Mouse (Mus musculus) liver, adult 2 months (tissue): ENCODE data around the gene Evx1. TPM values are rescaled to one million over a fixed set of nuclear protein-coding genes. Genes with fewer than 3 reads are reported as not detected.

ENCODE experiments used
- DNase-seq: peaks from one replicate; pipeline ENCODE4 v3.0.0-alpha.2; 2011; ENCODE audit warnings: low read depth, low spot score; ENCODE audit errors: extremely low read depth
- H3K27ac ChIP-seq: fragments of 200-500 bp; replicated peaks from 2 replicates; pipeline ENCODE4 v1.5.1; 2012; ENCODE audit warnings: low read depth, mild to moderate bottlenecking, control low read depth, inconsistent platforms, low read length; ENCODE audit not compliant: insufficient read depth
- H3K27me3 ChIP-seq: fragments of 200-500 bp; 2 replicates; pipeline ENCODE4 v1.6.1; 2012; ENCODE audit warnings: mild to moderate bottlenecking, moderate library complexity, low read length, inconsistent platforms; ENCODE audit not compliant: control insufficient read depth, insufficient read depth
- H3K36me3 ChIP-seq: fragments of 200-500 bp; 2 replicates; pipeline ENCODE4 v1.6.1; 2012; ENCODE audit warnings: low read length, inconsistent platforms; ENCODE audit not compliant: control insufficient read depth, insufficient read depth
- H3K4me1 ChIP-seq: fragments of 200-500 bp; 2 replicates; pipeline ENCODE4 v1.6.1; 2011; ENCODE audit warnings: low read length; ENCODE audit not compliant: control insufficient read depth, insufficient read depth
- H3K4me3 ChIP-seq: fragments of 200-500 bp; 2 replicates; pipeline ENCODE4 v1.5.1; 2011; ENCODE audit warnings: low read depth, mild to moderate bottlenecking, control low read depth, low read length, moderate library complexity; ENCODE audit not compliant: insufficient read depth
- H3K79me2 ChIP-seq: fragments of 200-500 bp; 2 replicates; pipeline ENCODE4 v1.6.1; 2012; ENCODE audit warnings: inconsistent platforms, mild to moderate bottlenecking, low read length, moderate library complexity; ENCODE audit not compliant: control insufficient read depth, insufficient read depth
- H3K9ac ChIP-seq: fragments of 200-500 bp; 2 replicates; pipeline ENCODE4 v1.6.1; 2012; ENCODE audit warnings: low read depth, mild to moderate bottlenecking, control low read depth, inconsistent platforms, low read length
- CTCF ChIP-seq: fragments of 200-500 bp; IDR thresholded peaks from 2 replicates; pipeline ENCODE4 v1.5.1; 2011; ENCODE audit warnings: low read depth, low read length, control low read depth
- POLR2A ChIP-seq: fragments of 200-500 bp; IDR thresholded peaks from 2 replicates; pipeline ENCODE4 v1.6.1; 2011; ENCODE audit warnings: low read length, control low read depth; ENCODE audit not compliant: insufficient read depth; ENCODE audit errors: extremely low read depth
- WGBS: fragments of 180-500 bp; shearing (Covaris S2); methylation state at CpG from one replicate; pipeline ENCODE4 v1.1.7; 2018; 5-methylcytosine and 5-hydroxymethylcytosine counted together
- polyA plus RNA-seq: library from polyadenylated mRNA; depleted of rRNA; stranded (reverse); fragments of >200 nt; gene quantifications from 2 replicates; pipeline ENCODE4 v1.2.3, GENCODE M21; 2012; rRNA removed
- total RNA-seq: library from RNA; depleted of rRNA; stranded (reverse); fragments of >200 nt; gene quantifications from 2 replicates; pipeline ENCODE4 v1.2.3, GENCODE M21; 2014; rRNA removed

The Evx1 gene
- total and polyA plus RNA-seq, 2 experiments: not detected

- no peaks in the 10 kb centered on the region for H3K4me1 ChIP-seq
- no peak overlapping the region for H3K27ac ChIP-seq
- TF ChIP-seq POLR2A (no peak), CTCF (no peak)
- 81% methylated on average over 11 of the region's 11 CpGs for WGBS
- H3K27me3 ChIP-seq: no peaks in the 10 kb centered on the region; the same call in 1 of the 2 replicates
- DNase-seq: no peak
- no peaks in the 10 kb centered on the region for H3K79me2 ChIP-seq
- no peaks in the 10 kb centered on the region for H3K36me3 ChIP-seq
- no peak overlapping the region for H3K9ac ChIP-seq
- H3K4me3 ChIP-seq: no peak overlapping the region
Measured at GRCm38 (mm10) chr6:52366533-52366932, 53.2 kb downstream of the Evx1 start.

- 76% methylated on average over 4 of the region's 4 CpGs for WGBS
- Histone ChIP-seq H3K27ac (no peak overlapping the region), H3K27me3 (no peaks in the 10 kb centered on the region; the same call in 1 of the 2 replicates), H3K9ac (no peak overlapping the region), H3K36me3 (no peaks in the 10 kb centered on the region), H3K4me1 (no peaks in the 10 kb centered on the region), H3K4me3 (no peak overlapping the region), H3K79me2 (no peaks in the 10 kb centered on the region)
- TF ChIP-seq POLR2A: no peak
- DNase-seq: no peak
Measured at GRCm38 (mm10) chr6:52367067-52367466, 53.8 kb downstream of the Evx1 start.

Other genes starting within 250 kb of the Evx1 start
- gene Hoxa1, start 155.2 kb upstream of the Evx1 start, total RNA-seq: 0.13 TPM in 1 of 2 replicates, not detected in the other
- gene Hoxa1, start 155.2 kb upstream of the Evx1 start, polyA plus RNA-seq: 0.10 and 0.18 TPM in 2 replicates
- gene Hoxa2, start 148.7 kb upstream of the Evx1 start, total RNA-seq: 0.09 and 0.40 TPM in 2 replicates
- gene Hoxa2, start 148.7 kb upstream of the Evx1 start, polyA plus RNA-seq: 0.27 and 0.34 TPM in 2 replicates
- 0.09 TPM in 1 of 2 replicates, not detected in the other for gene 5730596B20Rik, start 136.0 kb upstream of the Evx1 start, total RNA-seq
- gene 5730596B20Rik, start 136.0 kb upstream of the Evx1 start, polyA plus RNA-seq: 0.02 TPM in 2 replicates
- 0.28 TPM in 1 of 2 replicates, not detected in the other for gene Hoxa4, start 121.7 kb upstream of the Evx1 start, total RNA-seq
- gene Hoxa4, start 121.7 kb upstream of the Evx1 start, polyA plus RNA-seq: 0.23 and 0.39 TPM in 2 replicates
- 0.28 and 0.40 TPM in 2 replicates for gene Hoxa5, start 108.9 kb upstream of the Evx1 start, total RNA-seq
- 0.10 and 0.16 TPM in 2 replicates for gene Hoxa5, start 108.9 kb upstream of the Evx1 start, polyA plus RNA-seq
- not detected in 2 replicates for gene Hoxa6, start 104.8 kb upstream of the Evx1 start, total RNA-seq
- not detected in 2 replicates for gene Hoxa6, start 104.8 kb upstream of the Evx1 start, polyA plus RNA-seq
- gene Hoxa3, start 100.2 kb upstream of the Evx1 start, total RNA-seq: 0.09 and 0.20 TPM in 2 replicates
- gene Hoxa3, start 100.2 kb upstream of the Evx1 start, polyA plus RNA-seq: 0.20 and 0.42 TPM in 2 replicates
- gene Gm28308, start 100.2 kb upstream of the Evx1 start, total RNA-seq: not detected in 2 replicates
- not detected in 2 replicates for gene Gm28308, start 100.2 kb upstream of the Evx1 start, polyA plus RNA-seq
- 0.13 TPM in 1 of 2 replicates, not detected in the other for gene Hoxa7, start 91.6 kb upstream of the Evx1 start, total RNA-seq
- gene Hoxa7, start 91.6 kb upstream of the Evx1 start, polyA plus RNA-seq: 0.04 TPM in 1 of 2 replicates, not detected in the other
- gene Hoxa9, start 82.4 kb upstream of the Evx1 start, total RNA-seq: not detected in 2 replicates
- gene Hoxa9, start 82.4 kb upstream of the Evx1 start, polyA plus RNA-seq: 0.06 and 0.10 TPM in 2 replicates
- not detected in 2 replicates for gene Hoxa10, start 72.6 kb upstream of the Evx1 start, total RNA-seq
- gene Hoxa10, start 72.6 kb upstream of the Evx1 start, polyA plus RNA-seq: not detected in 2 replicates
- gene Hoxa11, start 67.7 kb upstream of the Evx1 start, total RNA-seq: not detected in 2 replicates
- gene Hoxa11, start 67.7 kb upstream of the Evx1 start, polyA plus RNA-seq: not detected in 2 replicates
- gene Hoxa13, start 52.6 kb upstream of the Evx1 start, total RNA-seq: not detected in 2 replicates
- gene Hoxa13, start 52.6 kb upstream of the Evx1 start, polyA plus RNA-seq: not detected in 2 replicates